Mouse (Mus musculus) embryonic fibroblast, embryonic 13.5 days (primary cell): ENCODE data around the gene Jak1.

Experiments
- CTCF ChIP-seq: IDR thresholded peaks from 2 replicates; pipeline ENCODE4 v1.5.1; 2011; ENCODE audit warnings: mild to moderate bottlenecking, control low read depth, low read length, moderate library complexity, borderline replicate concordance; ENCODE audit not compliant: insufficient read depth
- POLR2A ChIP-seq: IDR thresholded peaks from 2 replicates; pipeline ENCODE4 v1.6.1; 2011; ENCODE audit warnings: low read depth, mild to moderate bottlenecking, control low read depth, low read length, moderate library complexity

DNA sequence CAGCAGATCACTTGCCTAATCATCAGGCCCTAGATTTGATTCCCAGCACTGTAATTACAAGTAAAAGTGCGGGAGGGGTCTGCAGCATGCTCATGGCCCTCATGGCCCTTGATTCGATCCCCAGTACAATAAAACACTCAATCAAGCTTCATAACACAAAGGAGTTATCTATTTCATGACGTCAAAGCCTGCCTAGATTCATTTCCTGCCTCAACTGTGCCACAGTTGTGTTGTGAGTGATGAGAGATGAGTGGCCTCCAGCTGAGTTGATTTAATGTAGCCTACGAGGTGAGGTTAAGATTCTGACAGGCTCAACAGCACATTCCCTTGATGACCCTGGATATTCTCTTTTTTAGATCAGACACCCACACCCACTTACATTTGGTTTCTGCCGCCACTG is 86.0 kb downstream of the Jak1 start:
- TF ChIP-seq POLR2A (no peak), CTCF (no peak)
